Mouse (Mus musculus) erythroid progenitor cell, adult 5-6 weeks (primary cell): ENCODE measurements at regions not wholly inside any gene's neighbourhood (a gene's known extent, or its start where the extent isn't known, plus 50 kb on each side); places are given as distances from the start of the nearest gene placed in this dataset.
"Not testable (repeated sequence)": the region's sequence is repeated elsewhere in the genome, so short reads cannot be mapped to it uniquely, and the experiment has no call there.

Experiments
- ATAC-seq: replicated peaks from 2 replicates; pipeline ENCODE4 v1.8.0; 2016; ENCODE audit warnings: moderate number of reproducible peaks, mild to moderate bottlenecking, moderate TSS enrichment, inconsistent platforms; ENCODE audit not compliant: poor library complexity, low FRiP score, severe bottlenecking

DNA sequence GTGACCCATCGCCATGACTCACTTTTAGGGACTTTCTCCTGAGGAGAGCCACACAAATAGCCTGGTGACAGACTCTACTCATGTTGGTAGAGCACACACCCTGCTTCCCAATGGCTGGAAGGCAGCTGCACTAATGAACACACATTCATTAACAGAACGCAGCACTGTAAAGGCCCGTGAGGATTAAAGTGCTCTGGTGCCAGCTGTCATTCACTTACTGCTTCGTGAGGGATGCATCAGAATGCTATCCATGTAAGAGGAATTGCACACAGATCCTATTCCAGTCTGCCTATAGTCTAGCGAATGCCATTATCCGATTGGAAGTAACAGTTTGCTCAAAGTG is 227.3 kb upstream of the 1700056E22Rik start:
- no peak for ATAC-seq

GRCm38 (mm10) chr1:184260722-184261384 is 226.8 kb upstream of the 1700056E22Rik start:
- ATAC-seq = no peak

DNA sequence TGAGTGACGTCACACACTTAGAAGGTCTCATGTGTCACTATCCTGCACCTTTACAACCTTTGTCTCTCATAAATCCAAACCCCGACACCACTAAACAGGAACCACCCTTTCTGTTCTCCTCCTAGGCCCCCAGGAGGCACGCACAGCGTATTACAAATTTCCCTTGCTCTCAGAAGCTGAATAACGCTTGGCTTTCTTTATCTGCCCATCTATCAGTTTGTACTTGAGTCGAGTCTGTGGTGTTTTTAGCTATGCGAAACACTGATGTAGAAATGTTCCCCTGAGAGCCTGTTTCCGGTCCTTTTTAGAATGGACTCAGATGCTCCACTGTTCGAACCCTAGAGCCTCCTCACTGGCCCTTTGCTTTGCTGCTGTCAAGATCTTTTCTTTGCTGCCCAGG is 225.8 kb upstream of the 1700056E22Rik start:
- ATAC-seq = no peak

- ATAC-seq = no peak
These were observed 223.3 kb upstream of the 1700056E22Rik start for GRCm38 (mm10) chr1:184257356-184257755.

DNA sequence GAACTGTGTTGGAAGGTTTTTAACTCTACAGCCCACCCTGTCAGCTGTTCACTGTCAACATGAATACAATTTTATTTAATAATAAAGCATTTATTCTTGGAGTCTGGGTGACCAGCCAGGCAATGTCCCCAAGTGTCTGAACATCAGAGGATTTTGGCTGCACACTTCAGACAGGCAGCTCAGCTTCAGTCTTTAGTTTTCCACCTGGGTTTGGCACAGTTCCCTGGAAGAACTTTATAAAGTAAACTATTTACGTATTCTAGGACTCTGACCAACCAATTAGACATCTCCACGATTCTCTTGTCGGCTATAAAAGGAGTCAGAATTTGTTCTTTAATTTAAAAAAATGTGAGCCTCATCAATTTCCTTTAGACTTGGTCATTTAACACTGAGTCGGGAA is 220.8 kb upstream of the 1700056E22Rik start:
- ATAC-seq = no peak

DNA sequence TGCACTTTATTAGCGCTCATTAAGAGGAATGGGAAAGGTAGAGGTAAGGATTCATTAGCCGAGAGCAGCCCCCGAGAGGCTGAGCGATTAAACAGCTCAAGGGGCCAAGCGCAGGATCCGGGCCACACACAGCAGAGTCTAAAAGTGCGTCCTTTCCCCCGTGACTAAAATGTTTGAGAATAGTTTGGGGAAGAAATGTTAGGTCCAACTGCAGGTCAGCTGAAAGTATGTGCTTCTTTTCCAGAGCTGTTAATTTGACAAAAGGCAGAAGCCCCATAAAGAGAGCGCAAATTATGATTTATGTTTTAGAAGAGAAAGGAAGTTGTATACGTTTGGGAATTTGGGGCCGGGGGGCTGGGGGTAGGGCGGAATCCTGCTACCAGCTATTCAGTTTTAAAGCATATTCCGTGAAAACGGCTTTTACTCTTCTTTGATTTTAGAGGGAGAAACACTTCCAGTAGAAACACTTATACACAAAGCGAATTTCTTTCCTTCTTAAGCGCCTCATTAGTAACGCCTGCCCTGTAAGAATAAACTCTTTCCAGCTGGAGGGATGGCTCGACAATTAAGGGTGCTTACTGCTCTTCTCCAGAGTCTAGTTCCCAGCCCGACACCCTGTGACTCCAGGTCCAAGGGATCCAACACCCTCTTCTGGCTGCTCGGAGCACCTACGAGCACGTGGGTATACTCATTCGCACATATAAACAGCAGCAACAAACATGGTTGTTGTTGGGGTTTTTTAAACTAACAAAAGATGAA is 210.8 kb upstream of the 1700056E22Rik start:
- ATAC-seq = no peak

DNA sequence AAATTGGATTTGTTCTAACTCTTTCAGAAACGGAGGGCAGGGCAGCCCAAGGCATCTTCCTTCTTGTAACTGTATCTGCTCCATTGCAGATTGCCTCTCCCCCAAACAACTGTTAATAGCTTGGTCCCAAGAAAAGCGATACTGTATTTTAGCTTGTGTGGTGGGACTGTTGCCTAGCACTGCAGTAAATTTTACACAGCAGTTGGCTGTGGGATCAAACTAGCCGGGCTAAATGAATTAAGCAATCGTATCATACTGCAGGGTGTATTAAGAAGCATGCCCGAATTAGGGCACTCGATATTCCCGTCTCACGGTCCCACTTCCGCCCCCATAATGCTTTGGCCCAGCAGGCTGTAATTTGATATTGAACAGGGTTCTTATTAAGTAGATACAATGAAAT is 210.2 kb upstream of the 1700056E22Rik start:
- ATAC-seq = no peak

DNA sequence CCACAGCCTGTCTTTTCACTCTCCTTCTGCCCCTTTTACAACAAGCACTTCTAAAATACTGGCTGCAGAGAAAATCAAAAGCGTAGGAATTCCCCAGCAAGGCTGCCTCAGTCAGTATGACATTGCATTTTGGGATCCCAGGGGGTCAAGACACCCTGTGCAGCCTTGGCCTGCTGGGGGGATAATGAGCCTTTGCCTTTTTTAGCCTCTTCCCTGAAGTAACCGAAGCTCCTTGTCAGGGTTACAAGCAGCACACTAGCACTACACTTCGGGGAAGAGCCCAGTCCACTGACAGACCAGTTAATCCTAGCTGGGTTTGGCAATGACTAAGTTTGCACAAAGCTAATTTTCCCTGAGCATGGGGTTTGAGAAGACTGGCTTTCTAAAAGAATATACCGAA is 207.7 kb upstream of the 1700056E22Rik start:
- ATAC-seq = no peak

GRCm38 (mm10) chr1:184235131-184235983 is 201.3 kb upstream of the 1700056E22Rik start:
- no peak for ATAC-seq

- ATAC-seq = no peak
These were observed 200.4 kb upstream of the 1700056E22Rik start for GRCm38 (mm10) chr1:184234320-184234988.

DNA sequence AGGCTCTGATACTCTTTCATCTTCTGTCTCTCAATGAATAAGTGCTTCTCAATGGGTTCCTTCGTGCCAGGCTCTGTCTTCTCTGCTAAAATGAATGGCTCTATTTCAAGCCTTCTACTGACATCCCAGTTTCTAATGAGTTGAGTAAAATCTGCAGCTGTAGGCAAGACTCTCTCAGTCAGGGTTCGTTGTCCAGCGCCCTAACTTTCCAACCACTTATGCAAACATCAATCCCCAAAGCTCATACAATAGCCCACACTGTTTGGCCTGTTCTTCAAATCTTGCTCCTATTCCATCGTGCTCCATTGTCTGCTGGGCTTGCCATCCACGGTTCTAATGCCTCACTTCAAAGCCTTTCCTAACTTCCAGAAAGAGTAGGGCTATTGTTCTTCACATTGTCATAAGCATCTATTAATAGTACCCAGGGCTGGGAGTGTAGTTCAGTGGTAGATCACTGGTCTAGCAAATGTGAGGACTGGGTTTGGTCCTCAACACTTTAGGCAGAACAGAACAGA is 199.7 kb upstream of the 1700056E22Rik start:
- ATAC-seq = no peak

DNA sequence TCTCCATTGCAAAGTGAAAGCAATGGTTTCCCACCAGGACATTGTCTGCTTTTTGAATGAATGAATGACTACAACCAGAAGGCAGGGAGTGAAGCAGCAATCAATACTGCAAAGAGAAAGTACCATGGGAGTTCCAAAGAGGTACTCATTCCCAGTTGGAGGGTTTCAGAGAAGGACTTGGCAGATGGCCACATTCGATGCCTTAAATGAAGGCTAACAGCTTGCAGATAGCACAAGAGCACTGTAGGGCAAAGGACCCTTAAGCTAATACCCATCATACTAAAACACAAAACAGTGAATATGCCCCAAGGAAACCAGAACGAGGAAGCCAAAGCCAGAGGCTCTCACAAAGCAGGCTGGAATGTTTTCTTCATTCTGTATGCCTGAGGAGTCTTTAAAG is 188.2 kb upstream of the 1700056E22Rik start:
- ATAC-seq = no peak

DNA sequence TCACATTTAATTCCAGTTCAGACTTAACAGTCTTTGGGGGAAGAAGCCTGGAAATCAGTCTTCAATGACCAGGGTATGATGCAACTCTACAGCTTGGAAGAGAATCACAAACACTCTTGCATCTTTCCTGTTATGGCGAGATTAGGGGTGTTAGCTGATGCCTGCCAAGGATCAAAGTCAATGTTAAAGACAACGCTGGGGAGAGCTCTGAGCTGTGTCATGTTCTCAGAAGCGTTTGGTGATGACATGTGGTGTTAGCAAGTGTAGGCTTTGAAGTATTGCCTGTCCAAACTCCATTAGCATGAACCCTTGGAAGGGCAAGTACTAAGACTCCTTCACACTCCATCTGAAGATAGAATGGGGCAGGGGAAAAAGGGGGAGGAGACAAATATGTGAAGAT is 187.7 kb upstream of the 1700056E22Rik start:
- no peak for ATAC-seq

- ATAC-seq = no peak
These were observed 163.2 kb upstream of the 1700056E22Rik start for GRCm38 (mm10) chr1:184197272-184197671.

- no peak for ATAC-seq
These were observed 157.2 kb upstream of the 1700056E22Rik start for GRCm38 (mm10) chr1:184191325-184191724.

- no peak for ATAC-seq
These were observed 153.5 kb upstream of the 1700056E22Rik start for GRCm38 (mm10) chr1:184187582-184187981.

GRCm38 (mm10) chr1:184182163-184182562 is 148.1 kb upstream of the 1700056E22Rik start:
- ATAC-seq = no peak

DNA sequence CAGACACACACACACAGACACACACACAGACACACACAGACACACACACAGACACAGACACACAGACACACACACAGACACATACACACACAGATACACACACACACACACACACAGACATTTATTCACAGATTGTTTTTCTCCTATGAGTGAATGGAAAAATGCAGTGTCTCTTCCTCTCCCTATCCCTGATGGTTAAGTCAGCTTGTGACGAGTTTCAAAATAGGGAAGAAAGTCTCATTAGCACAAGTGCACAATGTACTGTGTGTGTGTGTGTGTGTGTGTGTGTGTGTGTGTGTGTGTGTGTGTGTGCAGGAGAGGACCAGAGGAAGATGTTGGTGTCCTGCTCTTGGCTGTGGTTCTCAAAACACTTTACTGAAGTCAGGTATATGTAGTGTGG is 140.3 kb upstream of the 1700056E22Rik start:
- ATAC-seq = not testable (repeated sequence)

DNA sequence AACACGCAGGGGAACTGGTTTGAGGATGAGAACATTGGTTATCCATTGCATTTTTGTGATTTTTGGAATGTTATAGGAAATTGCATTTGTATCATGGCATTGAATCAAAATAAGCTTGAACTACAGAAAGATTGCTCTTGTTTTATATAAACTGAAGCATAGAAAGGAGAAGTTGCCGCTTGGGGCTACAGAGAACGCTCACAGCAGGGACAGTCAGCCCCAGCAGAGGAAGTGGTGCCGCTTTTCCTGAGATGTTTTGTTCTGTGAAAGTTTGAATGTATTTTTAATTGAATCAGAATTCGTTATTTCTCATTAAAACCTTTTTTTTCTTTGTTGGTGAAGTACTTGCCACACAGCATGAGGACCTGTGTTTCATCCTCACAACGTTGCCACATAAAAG is 139.6 kb upstream of the 1700056E22Rik start:
- no peak for ATAC-seq

DNA sequence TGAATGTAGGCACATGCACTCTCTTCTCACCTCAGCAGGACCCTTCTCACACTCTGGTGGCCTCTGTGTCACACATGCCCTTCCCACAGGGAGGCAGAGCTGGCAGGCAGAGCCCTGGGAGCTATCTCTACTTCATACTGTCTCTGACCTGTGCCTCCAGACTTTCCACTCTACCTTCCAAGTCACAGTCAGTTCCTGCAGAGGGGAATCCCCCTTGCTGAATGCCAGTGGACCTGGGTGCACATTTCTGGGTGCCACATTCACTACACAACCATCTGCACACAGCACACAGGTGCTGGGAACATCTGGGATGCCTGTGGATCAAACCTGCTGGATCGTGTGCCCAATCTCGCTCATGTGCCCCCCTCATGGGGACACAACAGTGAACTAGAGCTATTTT is 138.9 kb upstream of the 1700056E22Rik start:
- ATAC-seq = no peak
